Mouse (Mus musculus): Measurements from ENCODE around the gene Shank1. TPM values are rescaled to one million over a fixed set of nuclear protein-coding genes. Genes with fewer than 3 reads are reported as not detected.

The Shank1 gene
- polyA plus RNA-seq, 2 experiments from 2014 or later = not detected

- peak; percentile 97 for ATAC-seq
These were observed 64.0 kb downstream of the Shank1 start for GRCm38 (mm10) chr7:44373889-44374652.

GRCm38 (mm10) chr7:44374756-44375155, 64.7 kb downstream of the Shank1 start:
- no peak for ATAC-seq

- ATAC-seq = no peak
These were observed 65.2 kb downstream of the Shank1 start for GRCm38 (mm10) chr7:44375207-44375606.

GRCm38 (mm10) chr7:44375793-44376192, 65.7 kb downstream of the Shank1 start:
- ATAC-seq = no peak

- no peak for ATAC-seq
These were observed 68.2 kb downstream of the Shank1 start for GRCm38 (mm10) chr7:44378290-44378689.

GRCm38 (mm10) chr7:44382541-44382940, 72.5 kb downstream of the Shank1 start:
- no peak for ATAC-seq

GRCm38 (mm10) chr7:44383980-44384715, 74.1 kb downstream of the Shank1 start, which contains the start of gene Syt3:
TSS of gene Syt3 (plus strand) at chr7:44384102.
- ATAC-seq = peak; percentile 75

GRCm38 (mm10) chr7:44384716-44385059, 74.6 kb downstream of the Shank1 start:
- no peak for ATAC-seq

GRCm38 (mm10) chr7:44385720-44386119, 75.7 kb downstream of the Shank1 start, which contains the start of gene 1700008O03Rik:
TSS of gene 1700008O03Rik (minus strand) at chr7:44385820.
- ATAC-seq = no peak

- ATAC-seq = no peak
These were observed 81.8 kb downstream of the Shank1 start for GRCm38 (mm10) chr7:44391831-44392230.

- no peak for ATAC-seq
These were observed 82.3 kb downstream of the Shank1 start for GRCm38 (mm10) chr7:44392341-44392740.

- ATAC-seq = no peak
These were observed 83.2 kb downstream of the Shank1 start for GRCm38 (mm10) chr7:44393284-44393683.

GRCm38 (mm10) chr7:44398570-44398969, 88.5 kb downstream of the Shank1 start:
- ATAC-seq = peak; percentile 77

GRCm38 (mm10) chr7:44401673-44402072, 91.6 kb downstream of the Shank1 start:
- peak; percentile 65 for ATAC-seq

- peak; percentile 89 for ATAC-seq
These were observed 95.4 kb downstream of the Shank1 start for GRCm38 (mm10) chr7:44405346-44406014.

GRCm38 (mm10) chr7:44406015-44406355, 95.9 kb downstream of the Shank1 start:
- no peak for ATAC-seq

Other genes starting within 250 kb of the Shank1 start
- gene Klk1b21, start 207.9 kb upstream of the Shank1 start, polyA plus RNA-seq (2017; shearing (Covaris generic)) = not detected
- gene Klk1b22, start 197.6 kb upstream of the Shank1 start, polyA plus RNA-seq (2017; shearing (Covaris generic)) = not detected
- gene Klk1b16, start 173.5 kb upstream of the Shank1 start, polyA plus RNA-seq (2017; shearing (Covaris generic)) = not detected
- not detected for gene Klk1b24, start 122.0 kb upstream of the Shank1 start, polyA plus RNA-seq (2017; shearing (Covaris generic))
- gene Klk1b3, start 112.1 kb upstream of the Shank1 start, polyA plus RNA-seq (2017; shearing (Covaris generic)) = not detected
- not detected for gene Klk1b4, start 102.8 kb upstream of the Shank1 start, polyA plus RNA-seq (2017; shearing (Covaris generic))
- gene Klk1b5, start 94.3 kb upstream of the Shank1 start, polyA plus RNA-seq (2017; shearing (Covaris generic)) = not detected
- gene Klk1, start 84.9 kb upstream of the Shank1 start, polyA plus RNA-seq (2017; shearing (Covaris generic)) = not detected
- not detected for gene Gm36864, start 74.1 kb upstream of the Shank1 start, polyA plus RNA-seq (2017; shearing (Covaris generic))
- 1 to 10 TPM; 1.0 to 1.7 TPM for gene 1700028J19Rik, start 63.6 kb upstream of the Shank1 start, polyA plus RNA-seq (2017; shearing (Covaris generic))
- gene 2410002F23Rik, start 63.5 kb upstream of the Shank1 start, polyA plus RNA-seq (2017; shearing (Covaris generic)) = 10 to 100 TPM; 74.0 to 88.7 TPM
- not detected for gene Acp4, start 52.9 kb upstream of the Shank1 start, polyA plus RNA-seq (2017; shearing (Covaris generic))
- gene Gm15517, start 48.8 kb upstream of the Shank1 start, polyA plus RNA-seq (2017; shearing (Covaris generic)) = not detected
- under 1 TPM; 0.51 to 0.73 TPM for gene Clec11a, start 3.4 kb upstream of the Shank1 start, polyA plus RNA-seq (2017; shearing (Covaris generic))
- not detected for gene Syt3, start 73.8 kb downstream of the Shank1 start, polyA plus RNA-seq (2017; shearing (Covaris generic))
- under 1 TPM; 0.59 to 0.66 TPM for gene 1700008O03Rik, start 75.6 kb downstream of the Shank1 start, polyA plus RNA-seq (2017; shearing (Covaris generic))
- not detected for gene Lrrc4b, start 118.8 kb downstream of the Shank1 start, polyA plus RNA-seq (2017; shearing (Covaris generic))
- not detected for gene Aspdh, start 155.1 kb downstream of the Shank1 start, polyA plus RNA-seq (2017; shearing (Covaris generic))
- 10 to 100 TPM; 39.9 to 67.9 TPM for gene Josd2, start 157.7 kb downstream of the Shank1 start, polyA plus RNA-seq (2017; shearing (Covaris generic))
- 10 to 100 TPM; 23.7 to 25.6 TPM for gene Emc10, start 186.3 kb downstream of the Shank1 start, polyA plus RNA-seq (2017; shearing (Covaris generic))
- gene Fam71e1, start 186.3 kb downstream of the Shank1 start, polyA plus RNA-seq (2017; shearing (Covaris generic)) = 1 to 10 TPM; 3.3 to 4.0 TPM
- not detected for gene Mybpc2, start 214.4 kb downstream of the Shank1 start, polyA plus RNA-seq (2017; shearing (Covaris generic))
- gene Spib, start 221.8 kb downstream of the Shank1 start, polyA plus RNA-seq (2017; shearing (Covaris generic)) = 1 to 10 TPM in 1 of 2 experiments, not detected in 1; 2.6 TPM
- gene Pold1, start 238.6 kb downstream of the Shank1 start, polyA plus RNA-seq (2017; shearing (Covaris generic)) = 10 to 100 TPM; 19.2 to 27.6 TPM
- gene Nr1h2, start 243.7 kb downstream of the Shank1 start, polyA plus RNA-seq (2017; shearing (Covaris generic)) = 10 to 100 TPM; 38.0 to 61.3 TPM

Data from activated CD4-positive, CD25-positive, alpha-beta regulatory T cell, adult 4 months (primary cell).